Mouse (Mus musculus) neural tube, embryonic 13.5 days (tissue): Measurements from ENCODE around the gene E130309D02Rik. TPM values are rescaled to one million over a fixed set of nuclear protein-coding genes. Genes with fewer than 3 reads are reported as not detected.

Source experiments
- ATAC-seq: fragments of 200-750 bp; cut with Nextera tagmentation; 2 replicates; pipeline ENCODE4 v1.8.0; 2017; ENCODE audit warnings: low read depth, mild to moderate bottlenecking, moderate TSS enrichment, moderate library complexity
- H3K27ac ChIP-seq: fragments of 300-500 bp; sonication (generic); replicated peaks from 2 replicates; pipeline ENCODE4 v1.5.1; 2015; ENCODE audit warnings: moderate library complexity, mild to moderate bottlenecking, inconsistent platforms
- H3K27me3 ChIP-seq: fragments of 300-500 bp; sonication (generic); 2 replicates; pipeline ENCODE4 v1.6.1; 2015; ENCODE audit warnings: mild to moderate bottlenecking, inconsistent platforms
- H3K36me3 ChIP-seq: fragments of 300-500 bp; sonication (generic); 2 replicates; pipeline ENCODE4 v1.6.1; 2015; ENCODE audit warnings: mild to moderate bottlenecking, inconsistent platforms
- H3K4me1 ChIP-seq: fragments of 300-500 bp; sonication (generic); replicated peaks from 2 replicates; pipeline ENCODE4 v1.6.1; 2015; ENCODE audit warnings: inconsistent platforms
- H3K4me2 ChIP-seq: fragments of 300-500 bp; sonication (generic); 2 replicates; pipeline ENCODE4 v1.6.1; 2015; ENCODE audit warnings: inconsistent platforms, mild to moderate bottlenecking, moderate library complexity
- H3K4me3 ChIP-seq: fragments of 300-500 bp; sonication (generic); 2 replicates; pipeline ENCODE4 v1.5.1; 2015; ENCODE audit warnings: mild to moderate bottlenecking, inconsistent platforms
- H3K9ac ChIP-seq: fragments of 300-500 bp; sonication (generic); 2 replicates; pipeline ENCODE4 v1.6.1; 2015; ENCODE audit warnings: moderate library complexity, mild to moderate bottlenecking, inconsistent platforms
- H3K9me3 ChIP-seq: fragments of 300-500 bp; sonication (generic); 2 replicates; pipeline ENCODE4 v1.6.1; 2016; ENCODE audit warnings: inconsistent platforms
- WGBS: fragments of 180-500 bp; shearing (Covaris S2); methylation state at CpG from one replicate; pipeline ENCODE4 v1.1.7; 2015; 5-methylcytosine and 5-hydroxymethylcytosine counted together
- polyA plus RNA-seq: library from polyadenylated mRNA; unstranded; fragments of >200 nt; fragmentation: Nextera tagmentation; extraction: Ambion mirVana; gene quantifications from 2 replicates; pipeline ENCODE4 v1.2.1, GENCODE M21; 2015

Gene E130309D02Rik
- polyA plus RNA-seq, 1 experiment from 2014 or later: 35.7 TPM

DNA sequence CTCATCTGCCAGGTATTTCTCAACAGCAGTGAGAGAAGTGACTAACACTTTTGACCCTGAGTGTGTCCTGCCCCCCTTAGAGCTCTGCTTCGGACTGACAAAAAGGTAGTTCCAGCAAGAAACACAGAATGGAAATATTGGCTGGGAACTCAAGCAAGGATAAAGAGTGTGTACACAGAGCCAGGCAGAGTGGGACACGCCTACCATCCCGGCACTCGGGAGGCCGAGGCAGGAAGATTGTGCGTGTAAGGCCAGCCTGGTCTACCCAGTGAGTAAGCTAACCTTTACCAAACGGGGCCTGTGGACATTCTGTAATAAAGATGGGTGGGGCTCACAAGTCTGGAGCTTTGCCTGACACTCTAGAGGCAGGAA is 19.9 kb upstream of the E130309D02Rik start:
- H3K36me3 ChIP-seq: 0 out of 2 replicates have a peak, but pooled peaks cover 3% of the 10 kb centered on the region
- peaks cover 15% of the 10 kb centered on the region for H3K27me3 ChIP-seq
- WGBS: 78% methylated on average over 7 of the region's 7 CpGs
- H3K4me3 ChIP-seq: no peak overlapping the region
- no peak for ATAC-seq
- no peak overlapping the region for H3K4me2 ChIP-seq
- no peaks in the 10 kb centered on the region for H3K9me3 ChIP-seq
- H3K9ac ChIP-seq: no peak overlapping the region
- H3K4me1 ChIP-seq: peaks cover 2% of the 10 kb centered on the region
- no peak overlapping the region for H3K27ac ChIP-seq

DNA sequence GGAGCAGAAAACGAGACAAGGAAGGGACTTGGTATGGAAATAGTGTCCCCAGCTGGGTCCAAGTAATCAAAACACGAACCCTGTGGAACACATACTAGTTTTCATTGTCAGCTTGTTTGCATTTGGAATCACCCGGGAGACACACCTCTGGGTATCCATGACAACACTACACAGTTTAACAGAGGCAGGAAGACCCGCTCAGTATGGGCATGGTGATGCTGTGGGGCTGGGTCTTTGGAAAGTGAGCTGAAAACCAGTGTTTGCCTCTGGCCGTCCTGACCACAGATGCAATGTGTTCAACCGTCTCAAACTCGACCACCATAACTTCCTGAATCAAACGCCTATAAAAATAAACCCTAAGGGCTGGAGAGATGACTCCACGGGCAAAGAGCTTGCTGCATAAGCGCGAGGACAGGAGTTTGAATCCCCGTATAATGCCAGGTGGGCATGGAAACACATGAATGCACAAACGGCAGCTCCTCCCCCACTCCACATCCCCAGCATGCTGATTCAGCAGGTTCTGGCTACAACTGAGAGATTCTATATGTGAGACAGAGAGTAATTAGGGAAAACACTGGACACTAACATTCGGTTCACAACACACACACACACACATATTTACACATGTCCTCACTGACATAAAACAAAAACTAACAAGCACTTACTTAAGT is 19.4 kb upstream of the E130309D02Rik start:
- Histone ChIP-seq H3K27ac (no peak overlapping the region), H3K4me1 (peaks cover 7% of the 10 kb centered on the region), H3K36me3 (0 out of 2 replicates have a peak, but pooled peaks cover 3% of the 10 kb centered on the region), H3K9ac (peak overlapping the region; percentile 34; the same call in 1 of the 2 replicates), H3K4me2 (no peak overlapping the region), H3K9me3 (no peaks in the 10 kb centered on the region), H3K27me3 (peaks cover 15% of the 10 kb centered on the region), H3K4me3 (no peak overlapping the region)
- ATAC-seq: no peak
- WGBS: 65% methylated on average over 14 of the region's 14 CpGs

DNA sequence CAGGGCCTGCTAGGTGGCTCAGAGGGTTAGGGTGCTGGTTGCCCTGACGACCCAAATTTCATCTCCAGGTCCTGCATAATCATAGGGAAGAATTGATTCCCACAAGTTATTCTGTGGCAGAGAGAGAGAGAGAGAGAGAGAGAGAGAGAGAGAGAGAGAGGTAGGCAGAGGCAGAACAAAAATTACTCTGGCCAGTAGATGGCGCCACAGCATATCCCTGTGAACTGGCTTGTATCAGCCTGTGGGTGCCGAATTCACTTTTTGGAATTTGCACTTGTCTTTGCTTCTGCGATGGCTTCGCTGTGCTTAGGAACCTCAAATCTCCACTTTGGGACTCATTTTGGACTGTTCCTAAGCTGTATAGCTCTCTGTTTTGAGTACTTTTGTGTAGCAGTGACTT is 18.7 kb upstream of the E130309D02Rik start:
- no peak overlapping the region for H3K4me3 ChIP-seq
- no peak overlapping the region for H3K4me2 ChIP-seq
- no peak overlapping the region for H3K27ac ChIP-seq
- no peaks in the 10 kb centered on the region for H3K9me3 ChIP-seq
- peaks cover 8% of the 10 kb centered on the region for H3K4me1 ChIP-seq
- peak overlapping the region; percentile 34; the same call in 1 of the 2 replicates for H3K9ac ChIP-seq
- ATAC-seq: no peak
- WGBS: 15% methylated on average over 5 of the region's 5 CpGs
- H3K27me3 ChIP-seq: peaks cover 15% of the 10 kb centered on the region
- 0 out of 2 replicates have a peak, but pooled peaks cover 3% of the 10 kb centered on the region for H3K36me3 ChIP-seq

DNA sequence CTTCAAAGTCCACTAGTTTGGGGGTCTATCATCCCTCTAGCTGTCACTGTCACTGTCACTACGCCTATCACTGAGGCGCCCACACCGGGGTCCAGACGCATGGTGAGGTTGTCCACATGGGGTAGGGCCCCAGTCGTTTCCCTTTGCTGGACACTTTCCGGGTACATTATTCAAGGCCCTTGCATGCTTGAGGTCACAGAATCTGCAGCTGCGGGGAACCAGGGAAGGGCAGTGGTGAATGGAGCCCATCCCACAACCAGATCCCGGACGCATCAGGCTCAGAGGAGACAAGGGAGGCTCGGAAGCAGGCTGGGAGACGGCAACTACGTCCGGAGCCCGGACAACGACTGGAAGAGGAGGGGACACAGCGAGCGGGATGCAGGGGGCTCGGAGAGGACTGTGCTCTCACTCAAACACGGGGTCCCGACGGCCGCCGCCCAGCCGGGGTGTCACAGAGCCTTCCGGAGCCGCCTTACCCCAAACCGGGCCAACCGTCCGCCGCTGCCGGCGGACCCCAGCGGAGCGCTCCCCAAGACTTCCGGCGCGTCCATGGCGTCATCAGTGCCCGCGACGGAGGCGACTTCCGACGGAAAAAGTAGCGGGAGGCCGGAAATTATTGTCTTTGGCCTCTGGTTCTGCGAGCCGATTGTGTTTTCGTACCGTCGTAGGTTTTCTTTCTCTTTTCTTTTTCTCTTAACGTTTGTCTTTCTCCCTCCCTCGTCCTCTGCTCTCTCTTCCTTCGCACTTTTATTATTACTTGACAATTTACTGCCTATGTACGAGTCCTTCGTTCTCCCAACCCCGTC is 13.7 kb upstream of the E130309D02Rik start, which contains the start of gene Zdhhc4:
Gene Zdhhc4, minus strand, starts transcription at position 567 of the 806 bp plus-strand sequence.
- Histone ChIP-seq H3K36me3 (peaks cover 34% of the 10 kb centered on the region), H3K9ac (peak within 1 kb of the TSS; percentile 91), H3K4me1 (peaks cover 23% of the 10 kb centered on the region), H3K9me3 (no peaks in the 10 kb centered on the region), H3K4me2 (peak within 1 kb of the TSS; percentile 75), H3K27me3 (no peaks in the 10 kb centered on the region), H3K27ac (peak within 1 kb of the TSS; percentile 76), H3K4me3 (peak within 1 kb of the TSS; percentile 89)
- WGBS: under 1% methylated on average over 57 of the region's 57 CpGs
- peak; percentile 72 for ATAC-seq

DNA sequence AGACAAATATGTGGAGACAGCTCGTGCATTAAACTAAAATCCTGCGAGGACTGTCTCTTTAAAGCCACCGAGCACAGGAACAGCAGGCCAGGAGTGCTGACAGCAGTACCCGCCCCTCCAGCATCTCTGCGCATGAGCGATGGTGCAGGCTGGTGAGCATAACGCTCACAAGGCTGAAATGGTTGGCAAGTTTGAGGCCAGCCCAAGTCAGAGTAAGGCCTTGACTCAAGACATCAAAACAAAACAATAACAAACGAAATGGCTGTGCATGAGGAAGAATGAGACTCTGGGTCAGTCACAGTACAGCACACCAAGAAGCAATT is 2.1 kb upstream of the E130309D02Rik start:
- Histone ChIP-seq H3K4me1 (peaks cover 24% of the 10 kb centered on the region), H3K4me2 (no peak overlapping the region), H3K4me3 (no peak overlapping the region), H3K27me3 (no peaks in the 10 kb centered on the region), H3K9ac (no peak overlapping the region), H3K36me3 (peaks cover 73% of the 10 kb centered on the region), H3K27ac (no peak overlapping the region), H3K9me3 (no peaks in the 10 kb centered on the region)
- ATAC-seq: no peak
- WGBS: 90% methylated on average over 8 of the region's 8 CpGs

DNA sequence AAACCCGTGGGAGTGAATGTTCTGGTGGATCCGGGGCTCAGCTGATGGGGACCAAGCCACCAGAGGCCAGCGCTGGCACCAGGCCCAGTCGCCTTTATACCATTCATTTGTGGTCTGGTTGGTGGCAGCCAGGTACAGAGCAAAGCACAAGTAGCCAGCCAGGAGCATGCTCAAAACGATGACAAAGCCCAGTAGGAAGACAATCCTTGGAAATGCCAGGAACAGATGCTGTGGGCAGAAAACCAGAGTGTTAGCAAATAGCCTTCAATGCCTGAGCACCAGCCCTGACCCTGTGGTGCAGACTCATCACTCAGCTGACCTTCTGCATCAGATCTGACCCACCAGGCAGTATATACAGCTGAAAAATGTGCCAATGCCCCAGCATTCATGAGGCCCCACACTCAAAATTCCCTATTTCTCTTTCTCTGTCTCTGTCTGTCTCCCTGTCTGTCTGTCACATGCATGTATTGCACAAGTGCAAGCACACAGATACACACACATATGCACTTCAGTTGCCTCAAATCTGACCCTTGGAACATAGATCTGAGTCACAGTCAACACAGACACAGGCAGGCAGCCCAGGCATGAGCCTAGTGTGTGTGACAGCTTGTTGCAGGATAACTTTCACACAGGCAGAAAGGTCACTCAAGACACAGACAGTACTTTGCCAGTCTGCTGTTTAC is 1.6 kb upstream of the E130309D02Rik start:
- WGBS: 93% methylated on average over 5 of the region's 5 CpGs
- ATAC-seq: no peak
- no peak overlapping the region for H3K9ac ChIP-seq

DNA sequence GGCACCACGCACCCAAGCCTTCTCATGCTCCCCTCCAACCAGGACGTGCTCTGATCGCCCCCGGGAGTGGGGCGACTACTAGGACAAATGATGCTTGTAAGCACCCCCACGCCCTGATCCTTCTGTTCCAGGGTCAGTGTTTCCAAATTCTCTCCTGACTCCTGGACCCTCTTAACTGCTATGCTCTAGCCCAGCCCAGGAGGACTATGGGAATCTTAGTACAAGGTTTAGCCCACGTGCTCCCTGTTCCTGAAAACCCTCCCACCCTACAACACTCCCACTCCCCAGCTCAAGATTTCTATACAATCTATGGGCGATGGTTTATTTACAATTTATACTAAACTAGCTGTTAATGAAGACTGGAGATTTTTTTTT is 341 bp upstream of the E130309D02Rik start:
- Histone ChIP-seq H3K27ac (peak overlapping the region; percentile 98; the same call in 1 of the 2 replicates), H3K36me3 (peaks cover 74% of the 10 kb centered on the region), H3K4me1 (peaks cover 41% of the 10 kb centered on the region), H3K4me3 (peak overlapping the region; percentile 93), H3K9me3 (no peaks in the 10 kb centered on the region), H3K9ac (peak overlapping the region; percentile 95), H3K4me2 (peak overlapping the region; percentile 94), H3K27me3 (no peaks in the 10 kb centered on the region)
- 16% methylated on average over 8 of the region's 8 CpGs for WGBS
- ATAC-seq: no peak

More for the DNA sequence above, 1.6 kb upstream of the E130309D02Rik start:
- H3K4me3 ChIP-seq: no peak overlapping the region
- H3K4me2 ChIP-seq: no peak overlapping the region
- H3K27ac ChIP-seq: no peak overlapping the region
- H3K27me3 ChIP-seq: no peaks in the 10 kb centered on the region
- peaks cover 29% of the 10 kb centered on the region for H3K4me1 ChIP-seq
- H3K9me3 ChIP-seq: no peaks in the 10 kb centered on the region
- H3K36me3 ChIP-seq: peaks cover 73% of the 10 kb centered on the region

DNA sequence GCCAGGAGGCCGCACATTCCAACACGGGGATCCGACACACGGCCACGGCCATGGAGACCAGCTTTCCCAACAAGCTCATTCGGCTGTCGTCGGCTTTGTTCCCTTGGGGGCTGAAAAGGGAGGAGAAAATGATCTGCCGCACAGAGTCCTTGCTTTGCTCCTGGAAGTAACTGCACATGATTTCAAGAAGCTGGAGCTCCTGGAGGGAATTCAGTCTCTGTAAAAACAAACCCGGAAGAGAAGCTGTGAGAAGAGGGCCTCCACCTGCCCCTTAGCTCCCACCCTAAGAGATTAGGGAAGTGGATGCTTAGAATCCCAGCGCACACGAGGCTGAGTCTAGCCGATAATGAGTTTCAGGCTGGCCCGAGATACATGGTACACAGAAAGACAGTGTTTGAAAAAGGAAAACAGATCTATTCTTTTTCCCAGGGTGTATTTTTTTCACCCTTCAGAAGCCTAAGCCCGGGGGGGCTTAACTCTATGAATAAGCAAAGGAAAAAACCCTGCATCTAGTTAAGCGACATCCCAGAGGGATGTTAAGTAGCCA is 904 bp downstream of the E130309D02Rik start:
- Histone ChIP-seq H3K27ac (peak overlapping the region; percentile 98), H3K4me3 (peak overlapping the region; percentile 93), H3K9ac (peak overlapping the region; percentile 95), H3K4me1 (peaks cover 46% of the 10 kb centered on the region), H3K27me3 (no peaks in the 10 kb centered on the region), H3K4me2 (peak overlapping the region; percentile 94), H3K9me3 (no peaks in the 10 kb centered on the region), H3K36me3 (peaks cover 75% of the 10 kb centered on the region)
- WGBS: 3% methylated on average over 16 of the region's 16 CpGs
- ATAC-seq: no peak; the same call in 1 of the 2 replicates

DNA sequence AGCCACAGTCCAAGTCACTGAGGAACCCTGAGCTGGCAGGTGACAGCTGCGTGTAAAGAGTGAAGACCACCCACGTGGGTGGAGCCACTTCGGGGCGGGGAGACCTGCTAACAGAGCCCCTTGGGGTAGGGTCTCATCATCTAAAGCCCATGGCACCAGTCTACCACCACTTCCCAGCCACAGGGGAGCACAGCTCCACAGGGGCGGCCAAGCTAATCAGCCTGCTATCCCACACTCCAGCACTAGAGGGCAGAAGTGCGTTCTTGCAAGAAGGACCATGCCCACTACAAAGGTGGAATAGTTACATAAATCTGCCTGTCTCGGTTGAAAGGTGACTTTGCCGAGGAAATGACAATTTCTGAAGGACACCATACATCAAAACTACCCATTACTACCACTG is 3.3 kb downstream of the E130309D02Rik start:
- peaks cover 75% of the 10 kb centered on the region for H3K36me3 ChIP-seq
- H3K9me3 ChIP-seq: no peaks in the 10 kb centered on the region
- no peaks in the 10 kb centered on the region for H3K27me3 ChIP-seq
- no peak overlapping the region for H3K27ac ChIP-seq
- no peak overlapping the region for H3K4me3 ChIP-seq
- peaks cover 55% of the 10 kb centered on the region for H3K4me1 ChIP-seq
- H3K4me2 ChIP-seq: no peak overlapping the region
- 59% methylated on average over 8 of the region's 8 CpGs for WGBS
- no peak for ATAC-seq
- no peak overlapping the region for H3K9ac ChIP-seq

DNA sequence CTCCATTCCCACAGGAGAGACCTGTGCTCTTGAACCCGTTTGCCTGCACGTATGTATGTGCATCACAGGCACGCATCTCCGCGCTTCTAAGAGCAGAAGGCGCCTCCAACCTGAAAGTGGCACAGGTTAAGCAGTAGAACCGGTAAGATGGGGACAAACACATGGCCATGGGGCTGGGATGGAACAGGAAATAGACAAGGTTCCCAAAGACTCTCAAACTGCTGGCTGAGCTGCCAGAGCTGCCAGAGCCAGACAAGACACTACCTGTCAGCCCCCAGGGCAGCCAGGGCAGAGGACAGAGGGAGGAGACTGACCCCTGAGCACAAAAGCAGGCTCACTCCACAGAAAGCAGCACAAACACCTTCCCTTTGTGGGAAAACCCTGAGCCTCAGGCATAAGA is 5.2 kb downstream of the E130309D02Rik start:
- peaks cover 82% of the 10 kb centered on the region for H3K36me3 ChIP-seq
- H3K4me1 ChIP-seq: peaks cover 57% of the 10 kb centered on the region
- no peak overlapping the region for H3K9ac ChIP-seq
- no peak overlapping the region for H3K27ac ChIP-seq
- H3K4me3 ChIP-seq: no peak overlapping the region
- no peak for ATAC-seq
- H3K9me3 ChIP-seq: no peaks in the 10 kb centered on the region
- H3K27me3 ChIP-seq: no peaks in the 10 kb centered on the region
- H3K4me2 ChIP-seq: no peak overlapping the region
- WGBS: 96% methylated on average over 7 of the region's 7 CpGs

DNA sequence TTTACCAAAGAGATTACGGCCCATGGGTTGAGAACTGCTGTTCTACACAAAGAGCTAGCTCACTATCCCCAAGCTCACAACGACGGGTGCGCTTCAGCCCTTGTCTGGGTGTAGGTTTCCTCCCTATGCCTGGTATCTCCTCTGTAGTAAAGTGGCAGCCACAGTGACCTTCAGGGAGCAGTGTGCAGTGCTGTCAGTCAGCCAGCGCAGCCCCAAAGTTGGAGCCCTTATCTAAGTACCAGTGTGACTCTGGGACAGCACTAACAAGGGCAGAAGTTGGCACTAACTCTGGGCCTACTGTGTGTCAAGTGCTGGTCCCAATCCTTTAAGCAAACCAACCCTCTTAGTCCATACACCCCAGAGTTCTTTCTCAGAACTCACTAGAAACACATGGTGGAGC is 6.3 kb downstream of the E130309D02Rik start:
- H3K36me3 ChIP-seq: peaks cover 91% of the 10 kb centered on the region
- H3K4me1 ChIP-seq: peaks cover 58% of the 10 kb centered on the region
- no peaks in the 10 kb centered on the region for H3K27me3 ChIP-seq
- H3K4me3 ChIP-seq: no peak overlapping the region
- H3K9me3 ChIP-seq: no peaks in the 10 kb centered on the region
- no peak for ATAC-seq
- WGBS: 97% methylated on average over 5 of the region's 5 CpGs
- no peak overlapping the region for H3K27ac ChIP-seq
- H3K4me2 ChIP-seq: no peak overlapping the region
- no peak overlapping the region for H3K9ac ChIP-seq

DNA sequence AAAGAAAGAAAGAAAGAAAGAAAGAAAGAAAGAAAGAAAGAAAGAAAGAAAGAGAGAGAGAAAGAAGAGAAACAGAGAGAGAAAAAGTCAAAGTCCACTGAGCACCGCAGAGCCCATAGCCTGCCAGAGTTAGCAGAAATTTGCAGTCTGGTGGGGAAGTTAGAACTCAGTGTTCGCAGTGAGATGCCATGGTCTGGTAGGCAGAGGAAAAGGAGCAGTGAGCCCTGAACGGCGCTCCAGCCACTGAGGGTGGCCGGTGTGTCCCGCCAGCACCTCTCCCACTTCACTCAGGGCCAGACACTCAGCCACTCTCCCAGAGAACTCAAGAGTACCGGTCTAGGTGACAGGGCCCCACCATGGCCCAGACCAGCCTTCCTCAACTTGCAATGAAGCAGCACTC is 10.9 kb downstream of the E130309D02Rik start:
- H3K9ac ChIP-seq: no peak overlapping the region
- H3K9me3 ChIP-seq: no peaks in the 10 kb centered on the region
- no peaks in the 10 kb centered on the region for H3K27me3 ChIP-seq
- peaks cover 98% of the 10 kb centered on the region for H3K36me3 ChIP-seq
- H3K27ac ChIP-seq: no peak overlapping the region
- H3K4me2 ChIP-seq: no peak overlapping the region
- 89% methylated on average over 7 of the region's 7 CpGs for WGBS
- ATAC-seq: no peak
- H3K4me1 ChIP-seq: peaks cover 21% of the 10 kb centered on the region; the same call in 1 of the 2 replicates
- no peak overlapping the region for H3K4me3 ChIP-seq
